21 mouse cellular contexts compared by ENCODE assay signal in genomic region chr1:187722016-187722415, GRCm38 (mm10).
A peak's percentile ranks its signal among the peaks of the same experiment; 100 is the strongest.
DNase-seq lines count a peak whose midpoint lies in the region; ATAC-seq lines count a peak whose summit lies in the region.
"Had no signal": no experiment of that assay in that cellular context is flagged by ENCODE, and none has a peak within 500 bp of the region (broad histone marks: within the 10 kb centered on the region; RNA-seq: fewer than 3 reads in every experiment).

No protein-coding gene starts in this region.

- no peak for ATAC-seq in hindbrain, embryonic 16.5 days
- ATAC-seq: forebrain, embryonic 13.5 days; forebrain, embryonic 15.5 days had no signal

- H3K4me2 ChIP-seq in hindbrain, embryonic 16.5 days (ENCODE audit: low read length), result no peak overlapping the region
- H3K4me2 ChIP-seq: embryonic facial prominence, embryonic 13.5 days; embryonic facial prominence, embryonic 15.5 days; forebrain, embryonic 13.5 days; forebrain, embryonic 15.5 days had no signal

- no peak overlapping the region for H3K9ac ChIP-seq in hindbrain, embryonic 16.5 days (ENCODE audit: low read depth, low read length)
- H3K9ac ChIP-seq: embryonic facial prominence, embryonic 13.5 days; embryonic facial prominence, embryonic 15.5 days; forebrain, embryonic 13.5 days; forebrain, embryonic 15.5 days had no signal

- intact Hi-C loops in heart, postnatal 25 days (cut with DNase I), result no loop called here

- H3K27ac ChIP-seq in hindbrain, embryonic 10.5 days, result peak overlapping the region; percentile 50; the same call in 1 of the 2 replicates
- H3K27ac ChIP-seq in hindbrain, embryonic 16.5 days (ENCODE audit: low read depth, low read length), result no peak overlapping the region
- H3K27ac ChIP-seq: embryonic facial prominence, embryonic 13.5 days; embryonic facial prominence, embryonic 15.5 days; forebrain, embryonic 13.5 days; forebrain, embryonic 15.5 days had no signal

- H3K4me3 ChIP-seq in hindbrain, embryonic 10.5 days, result no peak overlapping the region
- H3K4me3 ChIP-seq in hindbrain, embryonic 16.5 days (ENCODE audit: low read length), result no peak overlapping the region
- H3K4me3 ChIP-seq: embryonic facial prominence, embryonic 13.5 days; embryonic facial prominence, embryonic 15.5 days; erythroblast, embryonic 14.5 days; forebrain, embryonic 13.5 days; forebrain, embryonic 15.5 days had no signal

- H3K27me3 ChIP-seq in hindbrain, embryonic 10.5 days (ENCODE audit: insufficient read depth, poor library complexity, severe bottlenecking), result no peaks in the 10 kb centered on the region
- no peaks in the 10 kb centered on the region for H3K27me3 ChIP-seq in hindbrain, embryonic 16.5 days (replicated peaks; ENCODE audit: control insufficient read depth, insufficient read depth, low read length)
- H3K27me3 ChIP-seq: embryonic facial prominence, embryonic 13.5 days; embryonic facial prominence, embryonic 15.5 days; forebrain, embryonic 13.5 days; forebrain, embryonic 15.5 days had no signal

- WGBS in hindbrain, embryonic 10.5 days, result 57% methylated on average over 9 of the region's 9 CpGs
- WGBS in hindbrain, embryonic 16.5 days, result 47% methylated on average over 9 of the region's 9 CpGs

- peaks cover 31% of the 10 kb centered on the region for H3K4me1 ChIP-seq in hindbrain, embryonic 10.5 days (replicated peaks)
- H3K4me1 ChIP-seq in hindbrain, embryonic 16.5 days (ENCODE audit: control insufficient read depth, insufficient read depth, low read depth, low read length), result no peaks in the 10 kb centered on the region
- H3K4me1 ChIP-seq: embryonic facial prominence, embryonic 13.5 days; embryonic facial prominence, embryonic 15.5 days; forebrain, embryonic 15.5 days had no signal

- H3K9me3 ChIP-seq in hindbrain, embryonic 10.5 days, result no peaks in the 10 kb centered on the region
- H3K9me3 ChIP-seq in hindbrain, embryonic 16.5 days (ENCODE audit: control insufficient read depth, low read length), result no peaks in the 10 kb centered on the region
- H3K9me3 ChIP-seq: embryonic facial prominence, embryonic 13.5 days; embryonic facial prominence, embryonic 15.5 days; forebrain, embryonic 13.5 days; forebrain, embryonic 15.5 days had no signal

- H3K36me3 ChIP-seq in hindbrain, embryonic 10.5 days, result no peaks in the 10 kb centered on the region
- H3K36me3 ChIP-seq in hindbrain, embryonic 16.5 days (ENCODE audit: control insufficient read depth, insufficient read depth, low read length), result no peaks in the 10 kb centered on the region
- H3K36me3 ChIP-seq: embryonic facial prominence, embryonic 13.5 days; embryonic facial prominence, embryonic 15.5 days; forebrain, embryonic 15.5 days had no signal

- peak; percentile 81 for DNase-seq in heart, adult 11 months
- no peak for DNase-seq in heart, postnatal 25 days (ENCODE audit: low spot score)
- no peak for DNase-seq in hindbrain, embryonic 10.5 days (ENCODE audit: low spot score)
- DNase-seq in yolk sac, embryonic 10.5 days (ENCODE audit: low spot score), result peak; percentile 26
- DNase-seq in frontal cortex, postnatal 36 days (ENCODE audit: low spot score in 2 of 2), result no peak
- DNase-seq: adrenal gland, adult 2 months; adrenal gland, postnatal 10 days; adrenal gland, postnatal 25 days; cerebellum, adult 11 months; cerebellum, adult 18-20 months; cerebellum, adult 8-10 months; cerebellum, adult 9-11 months; cerebellum, postnatal 14 days; cerebellum, postnatal 36 days; embryo, embryonic 11 days had no signal

Comparison
In these comparisons a context has a peak if more than half of its experiments do, and no peak if none do; other contexts are left out.
1. DNase-seq: peak in heart, adult 11 months (single experiment) and yolk sac, embryonic 10.5 days (single experiment); none in heart, postnatal 25 days (single experiment), hindbrain, embryonic 10.5 days (single experiment) and frontal cortex, postnatal 36 days (0 of 2).